In the genomic region with DNA sequence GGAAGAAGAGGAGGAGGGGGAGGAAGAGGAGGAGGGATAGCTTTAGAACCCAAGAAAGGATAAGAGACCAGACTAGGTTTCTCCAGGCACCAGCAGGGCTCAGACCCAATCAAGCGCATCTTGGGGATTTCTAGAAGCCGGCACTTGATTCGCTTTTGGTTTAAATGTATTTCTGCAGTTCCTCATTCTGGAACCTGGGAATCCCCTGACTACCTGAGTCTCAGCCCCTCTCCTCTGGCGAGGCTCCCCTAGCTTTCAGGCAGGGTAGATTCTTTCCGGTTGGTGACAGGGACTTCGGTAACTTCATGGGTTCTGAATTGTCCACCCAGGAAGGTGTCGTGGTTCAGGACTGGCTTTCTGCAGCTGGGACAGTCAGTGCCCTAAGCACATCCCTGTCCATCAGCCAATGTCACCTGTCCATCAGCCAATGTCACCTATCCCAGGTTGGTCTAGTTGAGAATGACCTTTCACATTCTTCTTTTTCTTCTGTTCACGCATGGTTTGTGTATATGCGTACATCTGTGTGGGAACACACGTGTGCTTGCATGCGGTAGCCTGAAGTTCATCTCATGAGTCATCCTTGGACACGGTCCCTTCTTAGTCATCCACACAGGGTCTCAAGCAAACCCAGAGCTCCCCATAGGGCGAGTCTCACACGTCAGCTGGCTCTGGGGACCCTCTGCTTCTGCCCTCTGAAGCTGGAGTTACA, we compare ENCODE assay signal across 10 mouse cellular contexts. TPM values are rescaled to one million over a fixed set of nuclear protein-coding genes. Genes with fewer than 3 reads are reported as not detected.
A peak's percentile ranks its signal among the peaks of the same experiment; 100 is the strongest.
DNase-seq lines count a peak whose midpoint lies in the region; ATAC-seq and TF ChIP-seq lines count a peak whose summit lies in the region.
"Had no signal": no experiment of that assay in that cellular context is flagged by ENCODE, and none has a peak within 500 bp of the region (broad histone marks: within the 10 kb centered on the region; RNA-seq: fewer than 3 reads in every experiment).

No protein-coding gene starts in this region.

- no peaks in the 10 kb centered on the region for H3K36me3 ChIP-seq in kidney, postnatal 0 days (ENCODE audit: insufficient read depth, low read length)
- H3K36me3 ChIP-seq in embryonic facial prominence, embryonic 12.5 days: no peaks in the 10 kb centered on the region
- H3K36me3 ChIP-seq in intestine, embryonic 16.5 days (ENCODE audit: control insufficient read depth, insufficient read depth, low read length): no peaks in the 10 kb centered on the region
- H3K36me3 ChIP-seq in neural tube, embryonic 15.5 days: no peaks in the 10 kb centered on the region

- H3K4me3 ChIP-seq in kidney, postnatal 0 days (replicated peaks; ENCODE audit: low read depth, low read length): peak overlapping the region; percentile 44; the same call in 1 of the 2 replicates
- no peak overlapping the region for H3K4me3 ChIP-seq in embryonic facial prominence, embryonic 12.5 days
- H3K4me3 ChIP-seq in intestine, embryonic 16.5 days (ENCODE audit: low read length): peak overlapping the region; percentile 51
- peak overlapping the region; percentile 19 for H3K4me3 ChIP-seq in neural tube, embryonic 15.5 days (replicated peaks)

- no peak for TF ChIP-seq CTCF in kidney, postnatal 0 days (IDR thresholded peaks at IDR 0.05; ENCODE audit: low read depth)

- H3K27me3 ChIP-seq in kidney, postnatal 0 days (ENCODE audit: insufficient read depth, low read length): no peaks in the 10 kb centered on the region
- H3K27me3 ChIP-seq in embryonic facial prominence, embryonic 12.5 days: 0 out of 2 replicates have a peak, but pooled peaks cover 14% of the 10 kb centered on the region
- H3K27me3 ChIP-seq in intestine, embryonic 16.5 days (replicated peaks; ENCODE audit: control insufficient read depth, insufficient read depth, low read length): 0 out of 2 replicates have a peak, but pooled peaks cover 7% of the 10 kb centered on the region
- H3K27me3 ChIP-seq in neural tube, embryonic 15.5 days (replicated peaks): peaks cover 9% of the 10 kb centered on the region

- no peak overlapping the region for H3K9ac ChIP-seq in kidney, postnatal 0 days (ENCODE audit: low read depth, low read length)
- H3K9ac ChIP-seq in embryonic facial prominence, embryonic 12.5 days: no peak overlapping the region
- H3K9ac ChIP-seq in intestine, embryonic 16.5 days (ENCODE audit: low read depth, low read length): no peak overlapping the region
- no peak overlapping the region for H3K9ac ChIP-seq in neural tube, embryonic 15.5 days (replicated peaks)

- peaks cover 8% of the 10 kb centered on the region for H3K4me1 ChIP-seq in kidney, postnatal 0 days (replicated peaks; ENCODE audit: insufficient read depth, low read length)
- H3K4me1 ChIP-seq in embryonic facial prominence, embryonic 12.5 days: peaks cover 12% of the 10 kb centered on the region; the same call in 1 of the 2 replicates
- peaks cover 18% of the 10 kb centered on the region for H3K4me1 ChIP-seq in intestine, embryonic 16.5 days (ENCODE audit: control insufficient read depth, insufficient read depth, low read length)
- H3K4me1 ChIP-seq in neural tube, embryonic 15.5 days: peaks cover 8% of the 10 kb centered on the region

- H3K4me2 ChIP-seq in kidney, postnatal 0 days (ENCODE audit: low read length): peak overlapping the region; percentile 55
- peak overlapping the region; percentile 45 for H3K4me2 ChIP-seq in embryonic facial prominence, embryonic 12.5 days (replicated peaks)
- H3K4me2 ChIP-seq in intestine, embryonic 16.5 days (ENCODE audit: low read depth, low read length): peak overlapping the region; percentile 60
- 0 out of 2 replicates have a peak overlapping the region, but pooled peaks have one; percentile 47 for H3K4me2 ChIP-seq in neural tube, embryonic 15.5 days

- no peak for ATAC-seq in kidney, postnatal 0 days (replicated peaks; ENCODE audit: low FRiP score, low read depth)
- ATAC-seq in embryonic facial prominence, embryonic 12.5 days (ENCODE audit: insufficient number of reproducible peaks, insufficient read depth, low FRiP score, low TSS enrichment): no peak
- ATAC-seq in intestine, embryonic 16.5 days: no peak
- ATAC-seq in neural tube, embryonic 15.5 days (ENCODE audit: low FRiP score): no peak

- no peaks in the 10 kb centered on the region for H3K9me3 ChIP-seq in kidney, postnatal 0 days (replicated peaks; ENCODE audit: low read length)
- H3K9me3 ChIP-seq in embryonic facial prominence, embryonic 12.5 days: no peaks in the 10 kb centered on the region
- no peaks in the 10 kb centered on the region for H3K9me3 ChIP-seq in intestine, embryonic 16.5 days (ENCODE audit: control insufficient read depth, low read length)
- no peaks in the 10 kb centered on the region for H3K9me3 ChIP-seq in neural tube, embryonic 15.5 days (replicated peaks)

- 83% methylated on average over 14 of the region's 14 CpGs for whole genome bisulfite sequencing in kidney, postnatal 0 days
- WGBS in embryonic facial prominence, embryonic 12.5 days: 75% methylated on average over 14 of the region's 14 CpGs
- 74% methylated on average over 14 of the region's 14 CpGs for WGBS in intestine, embryonic 16.5 days
- 82% methylated on average over 14 of the region's 14 CpGs for WGBS in neural tube, embryonic 15.5 days

- no peak overlapping the region for H3K27ac ChIP-seq in kidney, postnatal 0 days
- H3K27ac ChIP-seq in embryonic facial prominence, embryonic 12.5 days: no peak overlapping the region
- no peak overlapping the region for H3K27ac ChIP-seq in intestine, embryonic 16.5 days (ENCODE audit: low read length)
- no peak overlapping the region for H3K27ac ChIP-seq in neural tube, embryonic 15.5 days (replicated peaks)

- no peak for DNase-seq in kidney, postnatal 0 days (ENCODE audit: low spot score)
- no peak for DNase-seq in kidney, adult 8-10 months
- no peak for DNase-seq in left cerebral cortex, adult 18-20 months (ENCODE audit: low spot score in 2 of 2)
- DNase-seq in frontal cortex, postnatal 10 days (ENCODE audit: low spot score in 2 of 2): no peak
- DNase-seq in retina, postnatal 1 day: no peak
- DNase-seq: layer of hippocampus, postnatal 36 days had no signal

RNA-seq across cellular contexts. Expression of gene Cd40, which starts 1.1 kb away (rescaled TPM):
- polyA plus RNA-seq in kidney, postnatal 0 days (2015; fragmentation: Nextera tagmentation; extraction: Ambion mirVana): 13.5 and 16.7 TPM in 2 replicates
- polyA plus RNA-seq in embryonic facial prominence, embryonic 12.5 days (2016; fragmentation: Nextera tagmentation; extraction: Ambion mirVana): 5.2 and 6.5 TPM in 2 replicates
- 7.6 and 9.7 TPM in 2 replicates for polyA plus RNA-seq in intestine, embryonic 16.5 days (2015; fragmentation: Nextera tagmentation; extraction: Ambion mirVana)
- 6.9 and 11.0 TPM in 2 replicates for polyA plus RNA-seq in neural tube, embryonic 15.5 days (2015; fragmentation: Nextera tagmentation; extraction: Ambion mirVana)
- total RNA-seq in left cerebral cortex, adult 18-20 months (2021): under 1 TPM; 0.44 to 0.80 TPM

RNA-seq across cellular contexts. Expression of gene Ncoa5, which starts 21.9 kb away (rescaled TPM):
- 35.6 and 38.6 TPM in 2 replicates for polyA plus RNA-seq in kidney, postnatal 0 days (2015; fragmentation: Nextera tagmentation; extraction: Ambion mirVana)
- 112 and 119 TPM in 2 replicates for polyA plus RNA-seq in embryonic facial prominence, embryonic 12.5 days (2016; fragmentation: Nextera tagmentation; extraction: Ambion mirVana)
- polyA plus RNA-seq in intestine, embryonic 16.5 days (2015; fragmentation: Nextera tagmentation; extraction: Ambion mirVana): 41.4 and 42.4 TPM in 2 replicates
- 85.1 TPM in 2 replicates for polyA plus RNA-seq in neural tube, embryonic 15.5 days (2015; fragmentation: Nextera tagmentation; extraction: Ambion mirVana)
- total RNA-seq in left cerebral cortex, adult 18-20 months (2021): 10 to 100 TPM; 53.4 to 56.8 TPM

RNA-seq across cellular contexts. Expression of gene 1700025C18Rik, which starts 34.0 kb away (rescaled TPM):
- polyA plus RNA-seq in kidney, postnatal 0 days (2015; fragmentation: Nextera tagmentation; extraction: Ambion mirVana): not detected in 2 replicates
- polyA plus RNA-seq in embryonic facial prominence, embryonic 12.5 days (2016; fragmentation: Nextera tagmentation; extraction: Ambion mirVana): not detected in 2 replicates
- not detected in 2 replicates for polyA plus RNA-seq in intestine, embryonic 16.5 days (2015; fragmentation: Nextera tagmentation; extraction: Ambion mirVana)
- polyA plus RNA-seq in neural tube, embryonic 15.5 days (2015; fragmentation: Nextera tagmentation; extraction: Ambion mirVana): not detected in 2 replicates
- not detected for total RNA-seq in left cerebral cortex, adult 18-20 months (2021)
- total RNA-seq: layer of hippocampus, postnatal 36 days had no signal
- polyA plus RNA-seq: urinary bladder, adult 2 months had no signal
